Mouse (Mus musculus): Measurements from ENCODE around the gene Cblc. TPM values are rescaled to one million over a fixed set of nuclear protein-coding genes. Genes with fewer than 3 reads are reported as not detected.

Cblc gene
- not detected for total RNA-seq (2021)

GRCm38 (mm10) chr7:19796697-19797588 is at the start of gene Cblc:
Cblc (minus strand) TSS chr7:19796809.
- DNase-seq: peak in 1 of 2 experiments; percentile 42

GRCm38 (mm10) chr7:19844521-19845171 is 48.0 kb upstream of the Cblc start:
- DNase-seq: no peak

DNA sequence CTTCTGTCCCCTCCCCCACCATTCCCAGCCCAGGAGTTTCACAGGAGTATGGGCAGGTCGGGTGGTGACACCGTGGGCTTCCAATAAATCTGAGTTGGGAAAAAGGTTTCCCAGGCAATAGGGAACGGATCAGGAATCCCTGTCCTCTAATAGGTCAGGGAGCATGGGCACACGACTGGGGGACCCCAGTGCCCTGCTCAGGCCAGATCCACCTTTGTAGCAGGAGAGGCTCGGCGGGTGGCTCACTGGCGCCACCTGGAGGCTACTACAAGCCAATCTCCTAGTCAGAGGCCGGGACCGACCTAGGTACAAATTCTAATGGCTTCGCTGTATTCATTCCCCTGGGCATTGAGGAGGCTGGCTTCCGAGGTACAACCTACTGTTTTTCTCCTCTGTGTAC is 47.0 kb upstream of the Cblc start:
- peak; percentile 36 to 45 for DNase-seq

- DNase-seq: no peak
These were observed 46.4 kb upstream of the Cblc start for GRCm38 (mm10) chr7:19842885-19843504.

DNA sequence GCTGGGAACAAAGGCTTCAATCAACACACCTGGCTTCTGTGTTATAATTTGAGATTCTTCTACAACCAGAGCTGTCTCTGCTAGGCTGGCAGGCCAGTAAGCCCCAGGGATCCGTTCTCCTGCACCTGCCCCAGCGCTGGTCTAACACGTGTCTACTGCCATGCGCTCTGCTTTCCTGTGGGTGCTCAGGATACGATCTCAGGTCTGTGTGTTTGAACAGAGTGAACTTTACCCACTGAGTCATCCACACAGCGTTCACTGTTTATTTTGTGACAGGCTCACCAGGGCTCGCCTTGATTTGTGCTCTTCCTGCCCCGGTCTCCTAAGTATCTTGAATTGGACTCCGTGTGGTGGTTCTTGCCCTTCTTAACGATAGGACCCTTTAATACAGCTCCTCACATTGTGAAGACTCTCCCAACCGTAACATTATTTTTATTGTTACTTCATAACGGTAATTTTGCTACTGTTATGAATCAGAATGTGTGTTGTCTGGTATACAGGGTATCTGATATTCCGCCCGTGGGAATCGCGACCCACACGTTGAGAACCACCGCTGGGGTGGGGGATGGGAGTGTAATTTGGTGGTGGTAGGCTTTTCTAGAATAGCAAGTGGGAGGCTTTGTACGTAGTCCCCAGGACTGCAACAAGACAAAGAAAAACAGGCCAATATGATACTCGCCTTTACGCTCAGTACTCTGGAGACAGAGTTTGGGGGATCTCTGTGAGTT is 45.2 kb upstream of the Cblc start:
- no peak for DNase-seq

DNA sequence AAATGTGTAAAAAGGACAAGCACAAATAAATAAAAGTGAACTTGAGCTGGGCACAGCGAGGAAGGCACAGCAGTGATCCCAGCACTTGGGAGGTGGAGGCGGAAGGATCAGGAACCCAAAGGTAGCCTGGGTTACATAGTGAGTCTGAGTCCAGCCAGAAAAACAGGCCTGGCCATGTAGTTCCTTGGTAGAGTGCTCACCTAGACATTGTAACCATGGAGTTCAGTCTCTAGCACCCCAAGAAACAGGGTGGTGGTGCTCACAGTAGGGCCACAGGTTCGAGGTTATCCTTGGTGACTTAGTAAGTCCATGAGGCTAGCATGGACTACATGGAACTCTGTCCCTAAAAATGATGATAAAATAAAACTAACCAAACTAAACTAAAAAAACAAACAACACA is 44.3 kb upstream of the Cblc start:
- DNase-seq: no peak

DNA sequence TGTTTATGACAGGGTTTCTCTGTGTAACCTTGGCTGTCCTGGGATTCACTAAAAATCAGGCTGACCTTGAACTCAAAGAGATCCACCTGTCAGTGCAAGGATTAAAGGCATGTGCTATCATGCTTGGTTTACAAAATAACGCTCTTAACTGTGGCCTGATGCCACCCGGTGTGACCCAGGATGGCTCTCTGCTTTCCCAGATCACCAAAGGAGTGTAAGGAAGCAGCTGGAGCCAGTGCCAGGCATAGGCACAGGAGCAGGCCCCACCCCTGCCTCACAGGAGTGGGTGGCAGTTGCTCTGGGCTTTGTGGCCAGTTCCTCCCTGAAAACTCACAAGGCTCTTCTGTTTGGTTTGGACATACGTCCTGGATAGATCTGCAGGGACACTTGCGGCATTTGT is 43.8 kb upstream of the Cblc start:
- DNase-seq: no peak

- no peak for DNase-seq
These were observed 40.2 kb upstream of the Cblc start for GRCm38 (mm10) chr7:19836843-19837242.

DNA sequence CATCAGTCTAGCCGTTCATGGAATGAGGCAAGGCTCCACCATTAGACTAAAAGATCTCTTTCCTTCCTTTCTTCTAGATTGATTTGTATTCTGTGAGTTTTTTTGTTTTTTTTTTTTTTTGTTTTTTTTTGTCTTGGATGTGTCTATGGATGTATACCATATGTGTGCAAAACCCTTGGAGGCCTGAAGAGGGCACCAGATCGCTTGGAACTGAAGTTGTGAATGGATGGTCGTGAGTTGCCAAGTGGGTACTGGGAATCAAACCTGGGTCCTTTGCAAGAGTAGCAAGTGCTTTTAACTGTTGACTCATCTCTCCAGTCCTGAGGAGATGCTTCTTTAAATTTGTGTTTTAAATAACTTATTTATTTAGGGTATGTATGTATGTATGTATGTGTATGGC is 37.4 kb upstream of the Cblc start:
- DNase-seq: no peak

GRCm38 (mm10) chr7:19831837-19832236 is 35.2 kb upstream of the Cblc start:
- DNase-seq: no peak

GRCm38 (mm10) chr7:19830682-19831156 is 34.1 kb upstream of the Cblc start:
- no peak for DNase-seq

GRCm38 (mm10) chr7:19829694-19830093 is 33.1 kb upstream of the Cblc start:
- no peak for DNase-seq

GRCm38 (mm10) chr7:19826756-19827155 is 30.1 kb upstream of the Cblc start:
- DNase-seq: no peak

GRCm38 (mm10) chr7:19824182-19824973 is 27.8 kb upstream of the Cblc start:
- DNase-seq: no peak

GRCm38 (mm10) chr7:19823256-19824181 is 26.9 kb upstream of the Cblc start:
- DNase-seq: no peak

DNA sequence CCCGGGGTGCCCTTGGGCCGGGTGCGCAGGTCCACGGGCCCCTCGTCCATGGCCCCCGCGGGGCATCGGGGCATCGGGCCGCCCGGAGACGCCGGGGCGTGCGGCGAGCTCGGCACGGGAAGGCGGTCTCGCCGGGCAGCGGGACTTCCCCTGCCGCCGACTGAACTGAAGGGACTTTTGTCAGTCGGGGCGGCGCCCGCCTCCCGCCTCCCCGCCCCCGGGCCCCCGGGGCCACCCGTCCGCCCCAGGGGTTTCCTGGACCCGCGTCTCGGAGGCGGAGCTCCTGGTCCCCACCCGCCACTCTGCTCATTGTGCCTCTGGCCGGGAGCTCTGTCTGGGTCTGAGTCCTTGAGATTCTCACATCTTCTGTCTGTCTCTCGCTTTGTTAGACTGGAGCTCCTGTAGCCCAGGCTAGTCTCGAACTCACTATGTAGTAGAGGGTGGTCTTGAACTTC is 26.0 kb upstream of the Cblc start, which contains the start of gene Bcl3:
Gene Bcl3, minus strand, starts transcription at position 167 of the 455 bp plus-strand sequence.
- DNase-seq: no peak

DNA sequence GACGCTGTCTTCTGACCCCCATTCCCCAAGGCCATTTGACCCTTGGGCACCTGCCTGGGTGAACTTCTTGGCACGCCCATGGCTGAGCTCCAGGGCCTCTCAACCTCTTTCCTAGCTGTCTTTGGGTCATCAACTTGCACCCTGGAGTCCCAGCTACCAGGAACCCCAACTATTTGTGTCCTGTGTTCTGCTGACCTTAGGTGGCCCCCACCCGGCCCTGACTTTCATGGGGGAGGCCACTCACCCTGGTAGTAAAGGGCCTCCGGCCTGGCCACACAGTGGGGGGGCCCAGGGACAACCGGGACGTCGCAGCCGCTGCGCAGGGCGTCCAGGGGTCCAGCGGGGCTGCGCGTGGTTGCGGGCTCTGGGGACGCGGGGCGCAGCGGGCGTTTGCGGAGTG is 25.6 kb upstream of the Cblc start:
- DNase-seq: no peak

DNA sequence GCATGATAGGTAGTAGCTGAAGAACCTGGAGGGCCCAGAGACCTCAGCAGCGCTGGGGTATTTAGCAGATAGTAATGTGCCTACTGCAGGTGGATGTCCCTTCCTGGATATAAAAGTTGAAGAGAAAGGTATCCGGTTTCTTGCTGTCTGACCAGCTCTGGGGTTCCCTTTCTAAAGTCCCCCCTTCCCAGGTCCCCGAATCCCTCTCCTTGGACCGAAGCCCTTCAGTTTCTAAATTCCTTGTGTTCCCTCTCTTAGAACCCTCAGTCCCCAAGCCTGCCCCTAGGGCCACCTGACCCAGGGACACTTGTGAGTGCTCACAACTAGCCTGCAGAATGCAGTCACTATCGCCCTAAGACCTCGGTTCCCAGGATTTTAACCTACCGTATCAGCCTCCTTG is 25.0 kb upstream of the Cblc start:
- no peak for DNase-seq

DNA sequence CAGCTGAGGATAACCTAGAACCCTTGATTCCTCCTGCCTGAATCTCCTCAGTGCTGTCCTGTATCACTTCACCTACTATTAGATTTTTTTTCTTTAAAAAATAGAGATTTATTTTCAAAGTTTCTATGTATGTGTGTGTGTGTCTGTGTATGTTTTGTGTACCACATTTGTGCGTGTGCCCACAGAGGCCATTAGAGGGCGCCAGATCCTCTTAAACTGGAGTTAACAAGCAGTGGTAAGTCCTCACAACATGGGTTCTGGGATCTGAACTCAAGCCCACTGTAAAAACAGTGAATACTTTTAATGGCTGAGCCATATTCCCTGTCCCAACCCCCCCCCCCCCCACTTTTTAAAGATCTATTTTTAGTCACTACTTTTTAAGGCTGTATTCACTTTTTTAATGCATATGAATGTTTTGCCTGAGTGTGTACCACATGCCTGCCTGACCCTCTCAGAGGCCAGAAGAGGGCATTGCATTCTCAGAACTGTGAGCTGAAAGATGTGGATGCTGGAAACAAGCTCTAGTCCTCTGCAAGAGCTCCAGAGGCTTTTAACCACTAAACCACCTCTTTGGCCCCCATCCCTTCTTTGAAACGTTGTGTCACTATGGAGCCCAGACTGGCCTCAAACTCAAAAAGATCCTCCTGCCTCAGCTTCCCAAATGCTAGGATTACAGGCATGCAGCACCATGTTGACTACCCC is 23.9 kb upstream of the Cblc start:
- DNase-seq: no peak

DNA sequence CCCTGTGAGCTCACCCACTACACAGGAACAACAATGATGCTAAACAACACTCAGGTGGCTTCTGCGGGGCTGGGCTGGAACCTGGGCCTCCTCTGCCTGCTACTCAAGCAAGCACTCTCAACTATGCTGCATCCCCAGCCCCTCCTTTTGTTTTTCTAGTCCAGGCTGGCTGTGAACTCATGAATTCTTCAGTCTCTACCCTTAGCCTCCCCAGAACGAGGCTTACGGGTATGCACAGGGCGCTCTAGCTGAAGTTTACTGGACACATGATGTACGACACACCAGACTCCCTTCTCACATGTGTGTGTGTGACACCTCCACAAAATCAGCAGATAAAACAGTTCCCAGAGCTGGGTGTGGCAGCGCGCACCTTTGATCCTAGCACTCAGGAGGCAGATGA is 22.3 kb upstream of the Cblc start:
- no peak for DNase-seq

Data from layer of hippocampus, postnatal 36 days (tissue).